Mouse (Mus musculus): Measurements from ENCODE around the gene Cyp4a31.

GRCm38 (mm10) chr4:115519444-115519843 lies 44.0 kb upstream of the Cyp4a31 start:
- TF ChIP-seq POLR2A (IDR thresholded peaks at IDR 0.05; ENCODE audit: insufficient read depth, low read depth, low read length) (no peak), CTCF (IDR thresholded peaks at IDR 0.05) (no peak), EP300 (IDR thresholded peaks at IDR 0.05; ENCODE audit: insufficient read depth, low read depth, low read length) (no peak)

Data from heart, adult 2 months (tissue).